Mouse (Mus musculus) liver, embryonic 14.5 days (tissue): ENCODE measurements around the gene Gm45713.

ENCODE experiments used
- CTCF ChIP-seq: IDR thresholded peaks from 2 replicates; pipeline ENCODE4 v1.5.1; 2016; ENCODE audit warnings: antibody characterized with exemption, low read depth, control low read depth
- EP300 ChIP-seq: IDR thresholded peaks from 2 replicates; pipeline ENCODE4 v1.6.1; 2016; ENCODE audit warnings: antibody characterized with exemption, low read depth

DNA sequence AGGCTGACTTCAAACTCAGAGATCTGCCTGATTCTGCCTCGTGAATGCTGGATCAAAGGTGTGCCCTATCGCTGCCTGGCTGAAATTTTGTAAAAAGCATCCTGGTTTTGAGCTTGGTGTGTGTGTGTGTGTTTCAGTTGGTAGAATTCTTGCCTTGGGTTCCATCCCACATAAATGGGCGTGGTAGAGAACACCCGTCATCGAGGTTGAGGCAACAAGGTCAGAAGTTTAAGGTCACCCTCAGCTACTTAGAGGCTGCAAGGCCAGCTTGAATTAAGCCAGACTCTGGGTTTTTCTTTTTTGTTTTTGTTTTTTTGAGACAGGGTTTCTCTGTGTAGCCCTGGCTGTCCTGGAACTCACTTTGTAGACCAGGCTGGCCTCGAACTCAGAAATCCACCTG is 17.7 kb downstream of the Gm45713 start:
- TF ChIP-seq CTCF (no peak), EP300 (no peak)
